Mouse (Mus musculus) E14TG2a.4 (cell line): ENCODE measurements at regions not wholly inside any gene's neighbourhood (a gene's known extent, or its start where the extent isn't known, plus 50 kb on each side); places are given as distances from the start of the nearest gene placed in this dataset.

Source experiments
- H3K27me3 ChIP-seq: 2 replicates; pipeline ENCODE4 v1.6.1; 2014; ENCODE audit warnings: low read length, control low read depth; ENCODE audit not compliant: insufficient read depth
- H3K36me3 ChIP-seq: 2 replicates; pipeline ENCODE4 v1.6.1; 2014; ENCODE audit warnings: low read length, control low read depth; ENCODE audit not compliant: insufficient read depth
- H3K4me1 ChIP-seq: replicated peaks from 2 replicates; pipeline ENCODE4 v1.6.1; 2014; ENCODE audit warnings: low read depth, low read length, control low read depth
- H3K4me3 ChIP-seq: replicated peaks from 2 replicates; pipeline ENCODE4 v1.5.1; 2014; ENCODE audit warnings: mild to moderate bottlenecking, low read length
- H3K9me3 ChIP-seq: 2 replicates; pipeline ENCODE4 v1.6.1; 2014; ENCODE audit warnings: low read length, control low read depth
- CTCF ChIP-seq: conservative IDR thresholded peaks from 2 replicates; pipeline ENCODE4 v1.5.1; 2014; ENCODE audit warnings: low read length
- NANOG ChIP-seq: IDR thresholded peaks from 2 replicates; pipeline ENCODE4 v1.6.1; 2014; ENCODE audit warnings: borderline replicate concordance, low read length, mixed read lengths
- POU5F1 ChIP-seq: IDR thresholded peaks from 2 replicates; pipeline ENCODE4 v1.6.1; 2014; ENCODE audit warnings: low read length, borderline replicate concordance

DNA sequence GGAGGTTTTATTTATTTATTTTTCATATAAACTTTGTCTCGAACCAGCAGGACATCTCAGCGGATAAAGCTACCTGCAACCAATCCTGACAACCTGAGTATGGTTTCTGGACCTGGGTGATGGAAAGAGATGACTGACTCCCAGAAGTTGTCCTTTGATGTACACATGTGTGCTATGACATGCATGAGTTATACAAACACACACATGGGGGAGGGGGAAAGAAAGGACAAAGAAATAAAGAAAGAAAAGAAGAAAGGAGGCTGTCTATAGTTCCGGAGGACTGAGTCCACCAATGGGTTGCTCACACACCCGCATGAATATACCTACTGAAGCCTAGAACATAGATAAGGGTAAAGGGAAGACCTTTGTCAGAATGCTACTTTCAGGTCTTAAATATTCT, 295.0 kb downstream of the Etaa1 start:
- H3K36me3 ChIP-seq = no peaks in the 10 kb centered on the region
- H3K4me1 ChIP-seq = no peaks in the 10 kb centered on the region
- H3K9me3 ChIP-seq = no peaks in the 10 kb centered on the region
- H3K4me3 ChIP-seq = no peak overlapping the region
- H3K27me3 ChIP-seq = no peaks in the 10 kb centered on the region
- TF ChIP-seq NANOG = no peak
- no peak for TF ChIP-seq CTCF
- no peak for TF ChIP-seq POU5F1

DNA sequence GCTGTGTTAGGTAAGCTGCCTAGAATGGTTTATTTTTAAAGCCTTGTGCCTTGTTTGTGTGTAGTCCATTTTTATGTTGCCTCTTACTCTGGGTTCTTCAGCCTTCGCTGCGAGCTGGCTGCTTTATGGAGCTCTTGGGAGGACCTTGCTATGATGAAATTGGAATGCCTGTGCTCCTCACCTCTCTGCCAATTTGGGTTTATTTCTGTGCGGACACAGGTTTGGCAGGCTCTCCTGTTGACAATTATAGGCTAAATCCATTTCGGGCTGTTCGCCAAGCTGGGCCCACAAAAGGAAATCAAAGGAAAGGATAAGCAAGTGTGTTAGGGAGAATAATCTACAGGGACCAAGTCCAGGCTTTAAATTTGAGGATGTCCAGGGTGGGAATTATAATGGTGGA, 289.8 kb downstream of the Etaa1 start:
- TF ChIP-seq NANOG = no peak
- no peak for TF ChIP-seq CTCF
- TF ChIP-seq POU5F1 = no peak
- Histone ChIP-seq H3K4me1 (no peaks in the 10 kb centered on the region), H3K36me3 (no peaks in the 10 kb centered on the region), H3K27me3 (no peaks in the 10 kb centered on the region), H3K9me3 (no peaks in the 10 kb centered on the region), H3K4me3 (no peak overlapping the region)

DNA sequence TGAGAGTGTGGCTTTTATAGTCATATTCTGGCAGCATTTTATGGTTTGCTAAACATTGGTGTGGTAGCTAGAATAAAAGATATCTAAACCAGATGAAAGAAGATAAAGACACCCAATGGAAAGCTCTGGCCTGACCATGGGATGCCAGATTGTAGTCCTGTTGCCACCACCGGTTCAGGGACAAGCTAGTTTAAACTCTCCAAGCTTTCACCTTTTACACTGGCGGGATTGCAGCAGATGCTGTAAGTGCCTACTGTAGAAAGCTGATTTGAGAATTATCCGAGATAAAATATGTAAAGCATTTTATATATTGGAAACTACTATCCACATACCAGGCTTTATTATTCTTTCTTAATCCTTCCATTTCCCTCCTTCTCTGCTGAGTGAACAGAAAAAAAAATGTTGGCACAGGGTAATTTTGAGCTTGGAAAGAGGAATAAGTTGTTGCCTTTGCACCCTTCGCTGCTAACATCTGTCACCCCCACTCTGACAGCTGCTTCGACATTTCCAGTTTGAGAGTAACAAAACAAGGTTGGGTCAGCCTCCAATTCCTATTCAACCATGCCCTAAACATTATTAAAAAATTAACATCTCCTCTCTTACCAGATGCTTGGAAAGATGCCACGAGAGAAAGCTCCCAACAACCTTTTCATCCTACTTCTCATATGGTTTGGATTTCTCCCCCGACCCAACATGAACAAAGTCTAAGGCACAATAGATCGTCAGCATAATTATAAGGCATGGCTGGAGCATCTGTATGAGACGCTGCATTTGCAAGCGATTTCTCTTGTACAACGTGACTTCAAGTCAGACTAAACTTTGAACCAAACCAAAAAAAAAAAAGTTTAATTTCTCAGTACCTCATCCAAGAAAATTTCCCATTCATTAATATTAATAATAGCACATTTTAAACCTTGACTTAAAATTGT, 287.8 kb downstream of the Etaa1 start:
- Histone ChIP-seq H3K9me3 (no peaks in the 10 kb centered on the region), H3K4me1 (no peaks in the 10 kb centered on the region), H3K27me3 (no peaks in the 10 kb centered on the region), H3K4me3 (no peak overlapping the region), H3K36me3 (no peaks in the 10 kb centered on the region)
- no peak for TF ChIP-seq CTCF
- TF ChIP-seq NANOG = no peak
- TF ChIP-seq POU5F1 = no peak

DNA sequence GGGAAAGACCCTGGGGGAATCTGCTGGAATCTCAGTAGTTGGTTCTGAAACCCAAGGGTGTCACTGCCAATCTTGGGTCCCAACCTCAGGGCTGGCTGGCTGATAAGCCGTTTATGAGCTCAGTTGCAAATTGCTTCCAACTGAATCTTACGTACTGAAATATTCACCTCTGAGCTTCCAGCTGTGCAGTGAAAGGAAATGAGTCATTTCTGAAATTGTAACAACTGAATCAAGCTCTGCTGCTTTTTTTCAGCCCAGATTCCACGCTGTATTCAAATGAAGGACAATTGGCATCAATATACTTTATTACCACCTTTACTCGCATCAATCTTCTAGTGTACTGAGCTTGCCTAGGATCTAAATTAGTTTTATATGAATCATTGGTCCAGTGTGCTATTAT, 272.7 kb downstream of the Etaa1 start:
- Histone ChIP-seq H3K27me3 (no peaks in the 10 kb centered on the region), H3K4me1 (peaks cover 5% of the 10 kb centered on the region; the same call in 1 of the 2 replicates), H3K36me3 (no peaks in the 10 kb centered on the region), H3K4me3 (no peak overlapping the region), H3K9me3 (no peaks in the 10 kb centered on the region)
- TF ChIP-seq CTCF (no peak), NANOG (no peak), POU5F1 (no peak)

GRCm38 (mm10) chr11:17685711-17686113, 268.0 kb downstream of the Etaa1 start:
- H3K4me1 ChIP-seq = peaks cover 5% of the 10 kb centered on the region; the same call in 1 of the 2 replicates
- no peak overlapping the region for H3K4me3 ChIP-seq
- no peaks in the 10 kb centered on the region for H3K9me3 ChIP-seq
- no peaks in the 10 kb centered on the region for H3K27me3 ChIP-seq
- H3K36me3 ChIP-seq = no peaks in the 10 kb centered on the region
- no peak for TF ChIP-seq POU5F1
- peak; percentile 46 for TF ChIP-seq CTCF

DNA sequence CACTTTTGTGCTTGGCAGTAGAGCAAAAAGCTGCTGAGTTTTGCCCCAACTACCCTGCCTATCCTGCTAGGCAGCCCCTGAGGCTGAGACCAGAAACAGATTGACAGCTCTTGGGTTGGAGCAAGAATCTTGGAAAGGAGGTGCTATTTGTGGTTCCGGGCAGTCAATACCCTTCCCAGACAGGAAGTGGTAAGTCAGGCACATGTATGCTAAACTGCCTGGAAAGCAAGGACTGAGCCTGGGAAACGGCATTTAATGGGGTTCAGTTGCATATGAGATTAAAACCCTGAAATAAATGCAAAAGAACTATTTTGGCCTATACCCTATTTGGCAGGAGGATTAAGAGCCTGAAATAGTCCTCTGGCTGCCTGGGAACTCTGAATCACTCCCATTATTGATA, 266.9 kb downstream of the Etaa1 start:
- H3K36me3 ChIP-seq = no peaks in the 10 kb centered on the region
- TF ChIP-seq NANOG (no peak), POU5F1 (no peak), CTCF (no peak)
- no peaks in the 10 kb centered on the region for H3K9me3 ChIP-seq
- H3K27me3 ChIP-seq = no peaks in the 10 kb centered on the region
- H3K4me1 ChIP-seq = peaks cover 5% of the 10 kb centered on the region; the same call in 1 of the 2 replicates
- H3K4me3 ChIP-seq = no peak overlapping the region

GRCm38 (mm10) chr11:17694145-17694544, 259.5 kb downstream of the Etaa1 start:
- no peak overlapping the region for H3K4me3 ChIP-seq
- TF ChIP-seq CTCF (no peak), POU5F1 (no peak), NANOG (no peak)

DNA sequence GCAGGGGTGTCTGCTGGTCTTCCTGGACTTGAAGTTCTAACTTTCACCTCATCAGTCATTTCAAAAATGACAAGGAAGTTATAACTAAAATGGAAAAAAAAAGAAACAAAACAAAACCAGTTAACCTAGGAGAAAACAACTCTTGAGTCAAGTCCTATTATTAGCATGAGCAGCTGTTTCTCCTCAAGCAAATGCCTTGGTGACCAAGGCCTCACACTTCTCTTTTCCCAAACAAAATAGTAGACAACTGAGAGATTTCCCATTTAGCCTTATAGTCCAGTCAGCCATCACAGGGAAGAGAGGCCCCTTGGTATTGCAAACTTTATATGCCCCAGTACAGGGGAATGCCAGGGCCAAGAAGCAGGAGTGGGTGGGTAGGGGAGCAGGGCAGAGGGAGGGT, 244.9 kb downstream of the Etaa1 start:
- TF ChIP-seq NANOG = no peak
- TF ChIP-seq CTCF = no peak
- no peak for TF ChIP-seq POU5F1
- no peaks in the 10 kb centered on the region for H3K4me1 ChIP-seq
- no peaks in the 10 kb centered on the region for H3K9me3 ChIP-seq
- no peaks in the 10 kb centered on the region for H3K36me3 ChIP-seq
- H3K27me3 ChIP-seq = no peaks in the 10 kb centered on the region
- H3K4me3 ChIP-seq = no peak overlapping the region

More at GRCm38 (mm10) chr11:17694145-17694544, 259.5 kb downstream of the Etaa1 start:
- Histone ChIP-seq H3K4me1 (no peaks in the 10 kb centered on the region), H3K36me3 (no peaks in the 10 kb centered on the region), H3K27me3 (no peaks in the 10 kb centered on the region), H3K9me3 (no peaks in the 10 kb centered on the region)

GRCm38 (mm10) chr11:17722051-17722450, 231.6 kb downstream of the Etaa1 start:
- no peak overlapping the region for H3K4me3 ChIP-seq
- no peaks in the 10 kb centered on the region for H3K27me3 ChIP-seq
- no peaks in the 10 kb centered on the region for H3K36me3 ChIP-seq
- TF ChIP-seq CTCF = no peak
- peak; percentile 16; the same call in 1 of the 2 replicates for TF ChIP-seq NANOG
- peaks cover 33% of the 10 kb centered on the region for H3K4me1 ChIP-seq
- H3K9me3 ChIP-seq = no peaks in the 10 kb centered on the region
